Mouse (Mus musculus): ENCODE data around the gene Ifna13. TPM values are rescaled to one million over a fixed set of nuclear protein-coding genes. Genes with fewer than 3 reads are reported as not detected.

Ifna13 gene
- total RNA-seq (2023; ENCODE audit: inconsistent age) = not detected in 4 replicates

GRCm38 (mm10) chr4:88644359-88644758, at the start of gene Ifna13:
Gene Ifna13 (minus strand): TSS chr4:88644459.

DNA sequence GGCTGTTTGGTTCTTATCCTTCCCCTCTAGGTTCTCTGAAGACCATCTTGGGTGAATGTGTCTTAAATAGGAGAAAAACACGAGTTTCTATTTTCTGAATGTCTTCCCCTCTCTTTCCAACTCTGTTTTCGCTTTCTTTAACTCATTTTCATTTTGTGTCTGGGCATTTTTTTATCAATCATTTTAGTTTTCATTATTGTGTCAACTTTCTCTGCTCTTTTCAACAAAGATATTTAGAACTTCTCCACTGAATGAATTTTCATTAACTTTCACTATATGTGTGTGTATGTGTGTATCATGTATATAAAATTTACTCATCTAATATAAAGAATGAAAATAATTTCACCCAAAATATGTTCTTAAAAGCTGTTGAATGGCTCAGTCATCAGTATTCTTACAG, 47.0 kb upstream of the Ifna13 start, which contains the start of gene Ifnab:
TSS of gene Ifnab (minus strand) at position 101 of the 400 bp plus-strand sequence.

GRCm38 (mm10) chr4:88683812-88684211, 39.6 kb upstream of the Ifna13 start, which contains the start of gene Ifna2:
Gene Ifna2 (minus strand): TSS chr4:88683912.

DNA sequence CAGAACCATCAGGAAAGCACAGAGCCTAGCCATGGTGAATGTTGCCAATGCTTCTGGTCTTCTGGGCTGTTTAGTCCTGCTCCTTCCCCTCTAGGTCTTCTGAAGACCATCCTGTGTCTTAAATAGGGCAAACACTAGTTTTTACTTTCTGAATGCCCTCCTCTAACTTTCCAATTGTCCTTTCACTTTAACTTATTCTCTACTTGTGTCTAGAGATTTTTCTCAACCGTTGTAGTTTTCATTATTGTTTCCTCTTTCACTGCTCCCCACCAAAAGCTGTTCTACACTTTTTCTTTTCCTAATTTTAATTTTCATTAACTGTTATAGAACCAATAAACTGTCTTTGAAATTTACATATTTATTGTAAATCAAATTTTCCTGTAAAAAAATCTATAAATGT, 32.6 kb upstream of the Ifna13 start, which contains the start of gene Ifna16:
TSS of gene Ifna16 (minus strand) at position 101 of the 400 bp plus-strand sequence.

DNA sequence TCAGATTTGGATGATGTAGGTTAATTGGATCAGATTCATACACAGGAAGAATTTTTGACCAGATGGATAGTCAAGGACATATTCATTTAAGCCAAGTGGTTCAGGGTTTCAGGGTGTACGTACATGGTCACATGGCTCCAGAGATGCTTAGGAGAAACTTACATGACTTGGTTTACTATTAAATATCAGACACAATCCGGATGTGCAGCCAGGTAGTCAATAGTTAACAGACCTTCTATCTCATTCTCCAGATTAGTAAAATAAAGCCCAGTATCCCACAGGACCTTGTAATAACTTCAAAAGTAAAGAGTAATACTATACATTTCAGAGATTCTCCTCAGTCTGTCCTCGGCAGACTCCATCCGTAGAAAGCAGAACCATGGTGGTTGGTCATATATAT, 9.9 kb downstream of the Ifna13 start, which contains the start of gene C87499:
TSS of gene C87499 (minus strand) at position 101 of the 400 bp plus-strand sequence.

DNA sequence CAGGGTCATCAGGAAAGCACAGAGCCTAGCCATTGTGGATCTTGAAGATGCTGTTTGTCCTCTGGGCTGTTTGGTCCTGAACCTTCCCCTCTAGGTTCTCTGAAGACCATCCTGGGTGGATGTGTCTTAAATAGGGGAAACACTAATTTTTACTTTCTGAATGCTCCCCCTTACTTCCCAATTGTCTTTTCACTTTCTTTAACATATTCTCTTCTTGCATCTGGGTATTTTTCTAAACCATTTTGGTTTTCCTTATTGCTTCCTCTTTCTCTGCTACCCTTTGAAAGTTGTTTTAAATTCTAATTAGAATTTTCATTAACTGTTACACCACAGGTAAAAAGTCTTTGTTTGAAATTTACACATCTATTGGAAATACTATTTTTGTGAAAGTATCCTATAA, 41.0 kb downstream of the Ifna13 start, which contains the start of gene Ifna12:
TSS of gene Ifna12 (minus strand) at position 101 of the 400 bp plus-strand sequence.

Other genes starting within 250 kb of the Ifna13 start
- gene Hacd4, start 205.5 kb downstream of the Ifna13 start, total RNA-seq (2023; ENCODE audit: inconsistent age) = 0.15 to 0.54 TPM (median 0.26 TPM) in 4 replicates
- gene Ifnb1, start 121.7 kb downstream of the Ifna13 start, total RNA-seq (2023; ENCODE audit: inconsistent age) = not detected in 4 replicates
- not detected in 4 replicates for gene Ifna15, start 86.2 kb downstream of the Ifna13 start, total RNA-seq (2023; ENCODE audit: inconsistent age)
- gene Ifna14, start 72.7 kb downstream of the Ifna13 start, total RNA-seq (2023; ENCODE audit: inconsistent age) = not detected in 4 replicates
- gene Ifna9, start 52.1 kb downstream of the Ifna13 start, total RNA-seq (2023; ENCODE audit: inconsistent age) = not detected in 4 replicates
- not detected in 4 replicates for gene Ifna12, start 41.1 kb downstream of the Ifna13 start, total RNA-seq (2023; ENCODE audit: inconsistent age)
- gene C87499, start 10.0 kb downstream of the Ifna13 start, total RNA-seq (2023; ENCODE audit: inconsistent age) = not detected in 4 replicates
- not detected in 4 replicates for gene Ifna16, start 32.5 kb upstream of the Ifna13 start, total RNA-seq (2023; ENCODE audit: inconsistent age)
- not detected in 4 replicates for gene Ifna2, start 39.5 kb upstream of the Ifna13 start, total RNA-seq (2023; ENCODE audit: inconsistent age)
- not detected in 4 replicates for gene Ifnab, start 46.9 kb upstream of the Ifna13 start, total RNA-seq (2023; ENCODE audit: inconsistent age)
- gene Gm26566, start 77.3 kb upstream of the Ifna13 start, total RNA-seq (2023; ENCODE audit: inconsistent age) = not detected in 4 replicates
- gene Klhl9, start 78.0 kb upstream of the Ifna13 start, total RNA-seq (2023; ENCODE audit: inconsistent age) = 16.1 to 18.8 TPM (median 16.6 TPM) in 4 replicates
- gene Gm13271, start 110.4 kb upstream of the Ifna13 start, total RNA-seq (2023; ENCODE audit: inconsistent age) = not detected in 4 replicates
- gene Gm13283, start 115.7 kb upstream of the Ifna13 start, total RNA-seq (2023; ENCODE audit: inconsistent age) = not detected in 4 replicates
- not detected in 4 replicates for gene Gm13290, start 129.4 kb upstream of the Ifna13 start, total RNA-seq (2023; ENCODE audit: inconsistent age)
- not detected in 4 replicates for gene Gm13289, start 132.5 kb upstream of the Ifna13 start, total RNA-seq (2023; ENCODE audit: inconsistent age)
- gene Gm13272, start 135.4 kb upstream of the Ifna13 start, total RNA-seq (2023; ENCODE audit: inconsistent age) = not detected in 4 replicates
- not detected in 4 replicates for gene Ifnz, start 137.7 kb upstream of the Ifna13 start, total RNA-seq (2023; ENCODE audit: inconsistent age)
- gene Gm13276, start 141.2 kb upstream of the Ifna13 start, total RNA-seq (2023; ENCODE audit: inconsistent age) = not detected in 4 replicates
- not detected in 4 replicates for gene Gm13277, start 144.2 kb upstream of the Ifna13 start, total RNA-seq (2023; ENCODE audit: inconsistent age)
- not detected in 4 replicates for gene Gm13278, start 147.1 kb upstream of the Ifna13 start, total RNA-seq (2023; ENCODE audit: inconsistent age)
- not detected in 4 replicates for gene Gm13275, start 150.0 kb upstream of the Ifna13 start, total RNA-seq (2023; ENCODE audit: inconsistent age)
- gene Gm13279, start 152.9 kb upstream of the Ifna13 start, total RNA-seq (2023; ENCODE audit: inconsistent age) = not detected in 4 replicates
- gene Gm13285, start 155.2 kb upstream of the Ifna13 start, total RNA-seq (2023; ENCODE audit: inconsistent age) = 0.36 TPM in 1 of 4 replicates, not detected in the others
- not detected in 4 replicates for gene Gm13287, start 158.8 kb upstream of the Ifna13 start, total RNA-seq (2023; ENCODE audit: inconsistent age)
- gene Gm13288, start 161.1 kb upstream of the Ifna13 start, total RNA-seq (2023; ENCODE audit: inconsistent age) = not detected in 4 replicates
- gene Ifna7, start 171.8 kb upstream of the Ifna13 start, total RNA-seq (2023; ENCODE audit: inconsistent age) = not detected in 4 replicates
- gene Ifna11, start 175.5 kb upstream of the Ifna13 start, total RNA-seq (2023; ENCODE audit: inconsistent age) = not detected in 4 replicates
- not detected in 4 replicates for gene Ifna6, start 183.0 kb upstream of the Ifna13 start, total RNA-seq (2023; ENCODE audit: inconsistent age)
- not detected in 4 replicates for gene Ifna5, start 191.1 kb upstream of the Ifna13 start, total RNA-seq (2023; ENCODE audit: inconsistent age)
- not detected in 4 replicates for gene Ifna4, start 197.4 kb upstream of the Ifna13 start, total RNA-seq (2023; ENCODE audit: inconsistent age)
- not detected in 4 replicates for gene Ifna1, start 205.6 kb upstream of the Ifna13 start, total RNA-seq (2023; ENCODE audit: inconsistent age)
- not detected in 4 replicates for gene Ifne, start 235.7 kb upstream of the Ifna13 start, total RNA-seq (2023; ENCODE audit: inconsistent age)

Data from B cell, adult (primary cell).